Mouse (Mus musculus): ENCODE results near the gene Ccdc59.

DNA sequence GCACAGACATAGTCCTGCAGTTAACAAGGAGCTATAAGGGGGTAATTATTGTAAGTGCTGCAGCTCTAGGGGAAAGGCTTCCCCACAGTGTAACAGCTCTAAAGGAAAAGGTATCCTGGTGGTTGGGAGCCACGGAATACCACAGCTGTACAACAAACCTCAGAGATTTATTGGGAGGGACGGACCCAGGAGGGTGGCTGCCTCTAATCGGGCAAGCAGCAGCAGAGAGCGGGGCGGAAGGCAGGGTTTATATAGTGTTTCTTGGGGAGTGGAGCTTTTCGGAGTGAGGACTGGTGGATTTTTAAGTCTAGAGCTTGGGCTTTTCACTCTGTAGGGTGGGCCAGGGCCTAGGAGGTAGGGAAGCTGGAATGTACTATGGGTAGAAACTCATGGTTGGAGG is 39.7 kb upstream of the Ccdc59 start:
- no peak for TF ChIP-seq CTCF (IDR thresholded peaks at IDR 0.05; ENCODE audit: borderline replicate concordance, insufficient read depth, low read depth, low read length)
- no peak for TF ChIP-seq POLR2A (IDR thresholded peaks at IDR 0.05; ENCODE audit: borderline replicate concordance, insufficient read depth, low read length)
